Mouse (Mus musculus) spleen, postnatal 0 days (tissue): Measurements from ENCODE around the gene Htra2. TPM values are rescaled to one million over a fixed set of nuclear protein-coding genes. Genes with fewer than 3 reads are reported as not detected.

Source experiments
- microRNA counts: library from miRNA; unstranded; fragments of <30 nt; microRNA quantifications from one replicate; lab custom pipeline; 2015
- polyA plus RNA-seq: library from polyadenylated mRNA; unstranded; fragments of >200 nt; fragmentation: Nextera tagmentation; extraction: Ambion mirVana; gene quantifications from 2 replicates; pipeline ENCODE4 v1.2.1, GENCODE M21; 2015

The Htra2 gene
- polyA plus RNA-seq: 114 and 124 TPM in 2 replicates

GRCm38 (mm10) chr6:83054871-83055431 is at the start of gene Htra2:
TSS of gene Htra2 (minus strand) at chr6:83055273.

DNA sequence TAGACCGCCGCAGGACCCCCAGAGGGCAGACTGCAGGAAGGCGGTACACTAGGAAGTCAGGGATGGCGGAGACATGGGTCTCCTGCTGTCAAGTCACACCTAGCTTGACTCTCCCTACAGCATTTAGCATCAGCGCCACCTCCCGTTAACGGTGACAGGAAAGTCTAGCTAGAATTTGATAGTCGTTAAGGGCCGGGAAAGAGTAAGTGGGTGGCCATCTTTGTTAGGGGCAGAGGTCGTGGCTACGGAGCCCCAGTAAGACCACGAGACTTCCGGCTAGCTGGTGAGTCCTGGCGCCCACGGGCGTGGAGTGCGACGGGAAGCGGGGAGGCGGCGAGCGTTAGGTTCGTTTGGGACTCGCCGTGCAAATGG is 46.2 kb upstream of the Htra2 start, which contains the start of the genes Ccdc142 and Gm42688:
Gene Ccdc142 (plus strand): TSS at position 286 of the 372 bp plus-strand sequence.
Gene Gm42688 (plus strand): TSS at position 302 of the 372 bp plus-strand sequence.

DNA sequence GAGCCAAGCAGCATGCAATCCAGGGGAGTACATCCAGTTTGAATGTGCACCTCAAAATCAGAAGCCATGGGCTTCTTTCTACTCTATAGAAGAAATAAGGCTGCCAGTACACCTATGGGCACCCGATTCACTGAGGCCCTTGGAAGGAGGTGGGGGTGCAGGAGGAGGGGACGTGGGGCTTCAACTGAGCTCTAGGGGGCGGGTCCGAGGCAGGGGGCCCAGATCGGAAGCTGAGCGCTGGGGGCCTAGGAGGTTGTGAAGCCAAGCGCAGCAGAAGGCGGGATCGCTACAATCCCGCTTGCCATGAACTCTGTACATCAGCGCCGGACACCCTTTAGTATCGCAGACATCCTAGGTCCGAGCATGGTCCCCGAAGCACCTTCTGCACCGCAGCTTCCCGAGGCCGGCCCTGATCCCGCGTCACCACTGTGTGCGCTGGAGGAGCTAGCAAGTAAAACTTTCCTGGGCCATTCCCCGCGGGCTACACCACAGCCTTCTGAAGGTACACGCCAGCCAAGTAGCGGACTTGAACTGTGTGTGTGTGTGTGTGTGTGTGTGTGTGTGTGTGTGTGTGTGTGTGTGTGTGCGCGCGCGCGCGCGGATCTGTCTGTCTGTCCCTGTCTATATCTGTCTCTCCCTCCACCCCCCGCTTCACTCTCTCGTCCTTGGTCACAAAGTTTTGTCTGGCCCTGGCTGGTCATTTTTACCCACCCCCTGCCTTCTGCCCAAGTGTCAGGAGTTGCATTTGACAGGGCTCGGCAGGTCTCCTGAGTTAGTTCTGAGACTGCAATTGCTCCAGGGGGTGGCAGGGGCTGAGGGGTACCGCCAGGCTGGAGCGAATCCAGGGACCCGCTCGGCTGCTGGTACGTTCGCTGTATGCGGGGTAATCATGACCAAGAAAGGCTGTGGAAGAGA is 31.3 kb upstream of the Htra2 start, which contains the start of gene Lbx2:
Gene Lbx2 (plus strand): TSS at position 247 of the 915 bp plus-strand sequence.

GRCm38 (mm10) chr6:83077630-83078323 is 22.7 kb upstream of the Htra2 start, which contains the start of gene Pcgf1:
TSS of gene Pcgf1 (plus strand) at chr6:83077869.

GRCm38 (mm10) chr6:83070247-83070310 is 15.0 kb upstream of the Htra2 start, which contains the start of gene Tlx2:
TSS of gene Tlx2 (minus strand) at chr6:83070293.

DNA sequence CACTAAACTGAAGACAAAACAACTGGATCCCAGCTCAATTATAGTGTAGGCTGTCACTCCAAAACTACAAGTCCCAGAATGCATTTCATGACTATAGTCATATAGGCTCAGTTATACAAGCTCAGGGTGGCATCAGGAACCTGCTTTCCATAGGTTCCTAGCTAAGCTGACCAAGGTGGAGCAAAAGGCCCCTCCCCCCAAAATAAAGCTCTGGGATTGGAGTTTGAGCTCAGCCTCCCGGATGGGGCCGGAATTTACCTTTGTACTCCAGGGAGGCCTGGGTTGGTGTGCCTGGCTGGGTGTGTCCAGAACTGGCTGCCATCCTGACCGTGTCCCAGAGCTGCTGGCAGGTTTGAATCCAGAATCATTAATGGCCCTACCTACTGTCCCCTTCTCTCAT is 2.7 kb upstream of the Htra2 start, which contains the start of gene Dqx1:
Gene Dqx1 (plus strand): TSS at position 55 of the 400 bp plus-strand sequence.

DNA sequence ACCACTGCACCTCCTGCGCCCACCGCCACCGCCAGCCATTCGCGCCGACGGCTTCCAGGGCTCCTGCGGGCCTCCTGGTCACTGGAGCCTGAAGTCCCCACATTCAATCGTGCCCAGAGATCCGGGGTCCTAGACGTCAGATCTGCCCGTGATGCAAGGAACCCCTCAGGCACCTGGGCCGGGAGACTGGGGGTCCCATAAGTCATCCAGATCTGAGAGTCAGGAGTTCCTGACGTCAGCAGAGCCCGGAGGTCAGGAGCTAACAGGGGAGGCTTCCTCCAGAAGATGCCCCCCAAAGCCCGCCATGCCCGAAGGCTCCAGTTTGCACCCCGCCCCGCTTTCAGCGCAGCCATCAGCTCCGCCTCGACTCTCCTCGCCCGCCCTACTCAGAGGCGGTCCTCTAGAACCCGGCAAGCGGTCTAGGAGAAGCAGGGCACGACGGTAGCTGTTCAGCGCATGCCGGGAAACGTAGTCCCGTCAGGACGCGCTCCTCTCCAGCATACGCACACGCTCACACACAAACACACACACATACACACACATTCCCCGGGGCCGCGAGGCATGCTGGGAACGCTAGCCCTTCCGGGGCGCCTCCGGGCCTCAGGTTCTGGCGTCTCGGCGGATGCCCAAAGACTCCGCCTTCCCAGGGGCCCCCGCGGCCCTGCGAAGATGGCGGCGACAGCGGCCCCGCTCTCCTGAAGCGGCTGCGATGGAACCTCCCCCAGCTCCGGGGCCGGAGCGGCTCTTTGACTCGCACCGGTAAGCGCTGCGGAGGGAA is 810 bp downstream of the Htra2 start, which contains the start of gene Aup1:
Gene Aup1 (plus strand): TSS at position 448 of the 778 bp plus-strand sequence.

GRCm38 (mm10) chr6:83033249-83034185 is 21.6 kb downstream of the Htra2 start, which contains the start of the genes Dok1 and Loxl3:
TSS of gene Dok1 (minus strand) at chr6:83033471.
TSS of gene Loxl3 (plus strand) at chr6:83034173.

MicroRNAs encoded within 50 kb of the gene (microRNA counts, 519-probe panel; counts per million panel counts)
- microRNA mmu-miR-3470a+mmu-miR-3470b (lab: Ali Mortazavi, UCI): 88.3 counts per million

Other genes starting within 250 kb of the Htra2 start
- 0.36 and 0.43 TPM in 2 replicates for gene Sema4f, start 115.5 kb downstream of the Htra2 start, polyA plus RNA-seq
- 15.5 and 16.1 TPM in 2 replicates for gene M1ap, start 108.4 kb downstream of the Htra2 start, polyA plus RNA-seq
- 26.3 and 28.2 TPM in 2 replicates for gene Dok1, start 21.8 kb downstream of the Htra2 start, polyA plus RNA-seq
- 1.8 and 3.1 TPM in 2 replicates for gene Loxl3, start 21.1 kb downstream of the Htra2 start, polyA plus RNA-seq
- 193 and 196 TPM in 2 replicates for gene Aup1, start 752 bp downstream of the Htra2 start, polyA plus RNA-seq
- 0.59 and 0.73 TPM in 2 replicates for gene Dqx1, start 2.6 kb upstream of the Htra2 start, polyA plus RNA-seq
- not detected in 2 replicates for gene Tlx2, start 15.0 kb upstream of the Htra2 start, polyA plus RNA-seq
- gene Pcgf1, start 22.6 kb upstream of the Htra2 start, polyA plus RNA-seq: 23.5 and 25.1 TPM in 2 replicates
- gene Lbx2, start 31.1 kb upstream of the Htra2 start, polyA plus RNA-seq: 0.51 and 1.0 TPM in 2 replicates
- 1.6 and 2.2 TPM in 2 replicates for gene Ccdc142, start 46.3 kb upstream of the Htra2 start, polyA plus RNA-seq
- gene Gm42688, start 46.3 kb upstream of the Htra2 start, polyA plus RNA-seq: 1.4 and 2.5 TPM in 2 replicates
- 78.0 and 87.2 TPM in 2 replicates for gene Mrpl53, start 53.8 kb upstream of the Htra2 start, polyA plus RNA-seq
- gene Mogs, start 60.2 kb upstream of the Htra2 start, polyA plus RNA-seq: 32.6 and 33.7 TPM in 2 replicates
- 36.8 and 44.2 TPM in 2 replicates for gene Wbp1, start 66.3 kb upstream of the Htra2 start, polyA plus RNA-seq
- gene Ino80b, start 70.2 kb upstream of the Htra2 start, polyA plus RNA-seq: 8.7 and 10.1 TPM in 2 replicates
- 3.6 and 3.9 TPM in 2 replicates for gene Rtkn, start 80.2 kb upstream of the Htra2 start, polyA plus RNA-seq
- 0.40 and 0.43 TPM in 2 replicates for gene Wdr54, start 101.1 kb upstream of the Htra2 start, polyA plus RNA-seq
- gene 1700003E16Rik, start 101.1 kb upstream of the Htra2 start, polyA plus RNA-seq: 0.10 and 0.11 TPM in 2 replicates
- gene Dctn1, start 110.6 kb upstream of the Htra2 start, polyA plus RNA-seq: 25.0 and 30.5 TPM in 2 replicates
- gene Slc4a5, start 164.6 kb upstream of the Htra2 start, polyA plus RNA-seq: 0.07 and 0.11 TPM in 2 replicates